Mouse (Mus musculus): ENCODE results near the gene Psma4.

- TF ChIP-seq CTCF (IDR thresholded peaks at IDR 0.05) (no peak), EP300 (IDR thresholded peaks at IDR 0.05) (no peak)
Observed at GRCm38 (mm10) chr9:54918191-54918590, 32.4 kb upstream of the Psma4 start.
